Mouse (Mus musculus) thymus, postnatal 10 days (tissue): ENCODE measurements around the gene Efs.
"Not testable (repeated sequence)": the region's sequence is repeated elsewhere in the genome, so short reads cannot be mapped to it uniquely, and the experiment has no call there.

Source experiments
- DNase-seq, 2 experiments: peaks; one replicate each; pipeline ENCODE4 v3.0.0; 2021; ENCODE audit warnings: low spot score in 2 of 2

Gene Efs

DNA sequence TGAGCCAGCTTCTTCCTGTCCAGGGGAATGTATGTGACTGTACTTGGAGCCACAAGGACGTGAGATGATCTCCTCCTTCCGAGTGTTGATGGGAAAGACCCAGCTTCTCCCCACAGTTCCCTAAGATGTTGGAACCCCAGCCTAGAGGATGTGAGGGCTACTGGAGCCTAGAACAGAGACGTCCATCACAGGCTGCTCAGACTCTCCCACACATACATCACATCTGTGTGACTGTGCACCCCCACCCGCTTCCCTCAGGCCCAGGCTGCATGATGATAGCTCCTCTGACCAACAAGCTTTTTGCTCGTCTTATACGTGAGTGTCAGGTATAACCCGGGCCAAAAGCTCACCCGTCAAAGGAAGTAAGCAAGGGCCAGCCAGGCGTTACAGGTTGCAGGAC, 22.9 kb upstream of the Efs start:
- DNase-seq: no peak

DNA sequence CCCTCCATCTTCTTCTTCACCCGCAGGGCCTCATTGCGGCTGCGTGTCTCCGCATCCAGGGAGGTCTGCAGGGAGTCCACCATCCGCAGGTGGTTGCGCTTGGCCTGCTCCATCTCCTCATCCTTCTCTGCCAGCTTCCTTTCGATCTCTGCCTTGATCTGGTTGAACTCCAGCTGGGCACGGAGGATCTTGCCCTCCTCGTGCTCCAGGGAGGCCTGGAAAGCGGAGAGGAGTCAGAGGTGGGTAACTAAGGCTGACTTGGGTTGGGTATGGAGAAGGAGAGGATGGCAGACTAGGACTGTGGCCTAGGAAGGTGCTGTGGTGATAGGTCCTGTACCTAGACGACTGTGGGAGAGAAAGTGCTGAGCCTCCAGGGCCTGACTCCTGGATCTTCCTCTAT, 21.1 kb upstream of the Efs start:
- not testable (repeated sequence) for DNase-seq

DNA sequence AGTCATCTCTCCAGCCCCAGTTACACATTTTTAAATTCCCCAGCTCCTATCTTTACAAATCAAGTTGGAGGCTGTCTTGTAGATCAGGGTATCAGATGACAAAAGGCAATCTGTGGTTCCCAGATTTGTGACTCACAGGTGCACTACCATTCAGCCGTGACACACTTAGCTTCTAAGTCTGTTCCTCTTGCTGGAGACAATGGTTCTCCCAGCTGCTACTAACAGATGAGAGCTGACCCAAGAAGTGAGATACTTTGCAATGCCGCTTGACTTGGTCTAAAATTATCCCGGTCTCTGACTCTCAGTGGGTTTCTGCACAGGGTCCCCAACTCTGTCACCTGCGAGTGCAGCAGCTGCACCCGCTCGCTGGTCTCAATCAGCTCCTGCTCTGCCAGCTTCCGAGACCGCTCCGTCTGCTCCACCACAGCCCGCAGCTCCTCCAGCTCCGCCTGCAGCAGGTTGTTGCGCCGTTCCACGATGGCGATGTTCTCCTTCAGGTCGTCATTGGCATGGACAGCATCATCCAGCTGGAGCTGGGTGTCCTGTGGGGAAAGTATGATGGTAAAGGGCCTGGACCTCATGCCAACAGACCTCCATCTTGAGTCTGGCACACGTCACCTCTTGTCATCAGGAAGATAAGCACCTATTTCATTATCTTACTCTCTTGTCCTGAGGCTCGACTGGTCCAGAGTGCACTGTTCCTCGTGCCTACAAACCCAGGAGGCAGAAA, 20.2 kb upstream of the Efs start:
- DNase-seq: no peak

DNA sequence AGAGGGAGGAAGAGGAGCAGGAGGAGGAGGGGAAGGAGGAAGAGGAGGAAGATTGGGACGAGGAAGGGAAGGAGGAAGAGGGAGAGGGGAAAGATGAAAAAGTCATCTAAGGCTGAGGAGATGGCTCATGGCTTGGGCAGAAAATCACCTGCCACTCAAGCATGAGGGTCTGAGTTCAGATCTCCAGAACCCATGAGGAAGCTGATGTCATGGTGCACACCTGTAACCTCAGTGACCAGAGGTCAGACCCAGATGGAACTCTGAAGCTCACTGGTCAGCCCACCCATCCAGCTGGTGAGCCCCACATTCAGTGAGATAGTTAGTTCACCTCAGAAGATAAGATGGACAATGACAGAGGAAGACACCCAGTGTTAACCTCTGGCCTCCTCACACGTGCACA, 19.0 kb upstream of the Efs start:
- DNase-seq: no peak

DNA sequence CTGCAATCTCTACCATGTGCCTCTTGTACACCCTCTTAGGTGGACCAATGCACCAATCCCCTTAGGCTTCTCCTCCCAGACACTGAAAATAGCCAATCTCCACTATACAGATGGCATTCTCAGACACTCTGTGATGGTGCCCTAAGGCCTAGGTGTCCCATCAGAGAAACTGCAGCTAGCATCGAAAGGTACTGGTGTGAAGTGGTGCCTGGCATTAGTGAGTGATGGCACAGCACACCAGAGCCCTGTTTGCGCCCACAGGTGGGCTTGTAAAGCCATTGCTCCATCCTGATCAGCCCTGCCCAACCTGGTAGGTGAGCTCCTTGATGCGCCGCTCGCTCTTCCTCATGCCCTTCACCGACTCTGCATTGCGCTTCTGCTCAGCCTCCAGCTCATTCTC, 18.0 kb upstream of the Efs start:
- DNase-seq: no peak

DNA sequence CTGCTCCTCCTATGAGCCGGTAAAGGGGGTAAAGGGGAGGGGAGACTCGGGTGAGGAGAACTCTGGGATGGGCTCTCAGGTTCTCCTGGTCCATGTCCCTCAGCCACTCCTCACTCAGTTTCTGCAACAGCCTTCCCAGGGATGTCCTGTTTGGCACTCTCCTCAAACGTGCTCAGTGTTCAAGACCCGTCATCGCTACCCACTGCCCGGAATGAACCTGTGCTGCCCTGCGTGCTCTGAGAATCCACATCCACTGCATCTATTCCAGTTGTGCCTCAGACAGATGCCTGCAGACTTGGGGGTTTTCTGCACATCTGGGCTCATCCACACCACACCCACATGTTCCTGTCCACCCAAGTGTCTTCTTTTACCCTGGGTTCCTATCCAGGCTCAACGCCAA, 16.6 kb upstream of the Efs start:
- no peak for DNase-seq

DNA sequence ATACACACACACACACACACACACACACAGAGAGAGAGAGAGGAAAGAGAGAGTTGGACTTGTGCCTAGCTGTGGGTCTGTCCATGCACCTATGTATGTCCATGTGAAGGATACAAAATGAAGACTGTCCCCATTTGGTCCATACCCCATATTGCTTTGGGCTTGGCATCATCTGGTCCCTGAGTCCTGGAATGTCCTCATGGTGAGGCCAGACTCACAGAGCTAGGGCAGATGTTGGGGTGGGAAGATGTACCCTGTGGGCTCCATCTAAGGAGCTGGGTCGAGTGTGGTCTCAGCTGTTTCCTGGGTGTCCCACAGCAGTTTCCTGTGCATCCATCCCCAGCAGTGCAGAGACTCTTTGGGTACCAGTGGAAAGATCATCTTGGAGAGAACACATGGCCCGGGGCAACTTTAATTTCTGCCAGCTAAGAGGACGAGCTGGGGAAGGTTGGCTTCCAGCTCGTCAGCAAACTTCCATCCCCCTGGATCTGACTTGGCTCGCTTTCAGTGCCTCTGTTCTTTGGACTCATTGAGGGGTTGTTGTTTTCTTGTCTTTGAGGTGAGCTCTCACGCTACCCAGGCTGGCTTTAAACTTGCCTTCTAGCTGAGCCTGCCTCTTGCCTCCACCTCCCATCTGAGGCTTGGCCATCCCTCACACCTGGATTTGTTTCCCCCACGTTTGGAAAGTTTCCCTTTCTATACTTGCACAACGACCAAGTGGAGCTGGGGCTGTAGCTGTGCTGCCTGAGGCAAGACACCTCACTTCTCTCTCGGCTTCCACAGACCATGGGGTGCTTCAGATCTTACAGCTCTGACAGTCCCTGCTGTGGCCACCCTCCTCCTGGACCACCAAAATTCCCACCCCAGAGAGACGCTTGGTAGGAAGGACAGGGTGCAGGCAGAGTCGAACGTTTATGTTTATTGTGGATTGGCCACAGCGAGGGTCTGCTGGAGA, 15.4 kb upstream of the Efs start:
- no peak for DNase-seq

DNA sequence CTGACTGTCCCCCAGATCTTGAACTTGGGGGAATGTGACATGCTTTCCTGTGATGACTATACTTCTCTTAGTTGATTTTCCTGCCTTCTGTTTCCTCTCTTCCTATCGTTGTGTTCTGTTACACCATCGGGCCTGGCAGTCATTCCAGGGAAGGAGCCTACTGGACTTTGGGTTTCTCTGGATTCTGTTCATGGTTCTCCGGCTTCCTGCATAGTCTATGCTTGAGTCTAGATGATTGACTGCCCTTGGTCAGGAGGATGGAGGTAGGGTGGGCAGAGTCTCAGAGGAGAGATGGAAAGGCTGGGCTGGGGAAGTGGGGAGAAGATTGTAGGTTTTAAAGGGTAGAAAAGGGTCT, 14.2 kb upstream of the Efs start:
- DNase-seq: no peak

DNA sequence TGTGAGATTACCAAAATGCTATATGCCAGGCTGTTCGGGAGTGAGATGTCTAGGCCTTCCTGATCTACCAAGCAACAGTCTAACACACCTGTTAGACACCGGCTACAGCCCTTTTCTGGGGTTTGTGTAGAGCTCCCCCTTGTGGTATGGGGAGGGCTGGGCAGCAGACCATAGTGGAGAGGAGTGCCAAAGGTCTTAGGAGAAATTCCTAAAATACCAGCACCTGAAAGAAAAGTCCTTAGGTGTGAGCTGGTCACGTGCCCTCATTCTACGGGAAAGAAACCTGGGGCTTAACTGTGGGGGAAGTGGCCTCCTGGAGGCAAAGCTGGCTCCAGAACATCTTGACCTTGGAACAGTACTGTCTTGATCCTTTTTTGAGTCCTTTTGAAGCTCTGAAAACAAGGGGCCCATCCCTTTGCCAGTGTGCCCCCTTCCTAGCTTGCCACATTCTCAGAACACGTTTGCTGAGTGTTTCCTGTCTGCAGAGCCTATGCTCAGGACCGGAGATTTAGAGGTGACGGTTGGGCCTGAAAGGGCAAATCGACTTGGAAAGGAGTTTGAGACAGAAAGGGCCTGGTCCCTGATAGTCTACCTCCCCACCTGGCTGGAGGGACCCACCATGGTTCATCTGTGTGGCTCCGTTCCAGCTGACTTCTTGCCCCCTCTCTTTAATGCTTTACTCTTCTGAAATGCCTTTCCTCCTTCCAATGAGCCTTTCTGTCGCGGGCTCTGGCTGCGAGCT, 13.7 kb upstream of the Efs start:
- DNase-seq: peak; percentile 42 to 72

DNA sequence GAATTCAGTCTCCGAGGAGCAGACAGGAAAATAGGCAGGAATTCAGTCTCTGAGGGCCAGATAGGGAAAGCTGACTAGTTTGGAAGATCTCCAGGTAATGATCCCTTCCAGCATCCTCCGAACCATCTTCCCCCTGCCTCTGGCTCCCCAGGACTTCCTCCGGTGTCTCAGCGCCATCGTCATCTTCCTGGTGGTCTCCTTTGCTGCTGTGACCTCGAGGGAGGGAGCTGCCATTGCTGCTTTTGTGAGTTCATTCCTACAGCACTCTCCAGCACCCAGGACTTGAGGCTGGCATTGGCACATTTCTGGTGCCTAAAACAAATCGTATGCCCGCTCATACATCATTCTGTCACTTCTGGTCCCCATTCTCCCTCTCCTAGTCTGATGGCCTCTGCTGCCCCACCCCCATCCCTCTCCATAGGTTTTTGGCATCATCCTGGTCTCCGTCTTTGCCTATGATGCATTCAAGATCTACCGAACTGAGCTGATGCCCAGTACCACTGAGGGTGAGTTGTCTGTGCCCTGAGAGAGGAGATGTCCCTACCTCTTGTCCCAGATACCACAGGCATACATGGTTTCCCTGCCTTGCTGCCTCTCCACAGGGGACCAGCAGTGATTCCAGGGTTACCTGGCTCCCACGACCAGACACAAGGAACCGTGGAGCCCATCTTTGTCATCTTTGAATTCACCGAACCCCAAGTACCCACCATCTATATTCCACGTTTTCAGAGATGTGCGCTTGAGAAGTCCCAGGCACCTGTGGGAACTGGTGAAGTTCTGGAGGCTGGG, 12.7 kb upstream of the Efs start:
- DNase-seq: no peak

DNA sequence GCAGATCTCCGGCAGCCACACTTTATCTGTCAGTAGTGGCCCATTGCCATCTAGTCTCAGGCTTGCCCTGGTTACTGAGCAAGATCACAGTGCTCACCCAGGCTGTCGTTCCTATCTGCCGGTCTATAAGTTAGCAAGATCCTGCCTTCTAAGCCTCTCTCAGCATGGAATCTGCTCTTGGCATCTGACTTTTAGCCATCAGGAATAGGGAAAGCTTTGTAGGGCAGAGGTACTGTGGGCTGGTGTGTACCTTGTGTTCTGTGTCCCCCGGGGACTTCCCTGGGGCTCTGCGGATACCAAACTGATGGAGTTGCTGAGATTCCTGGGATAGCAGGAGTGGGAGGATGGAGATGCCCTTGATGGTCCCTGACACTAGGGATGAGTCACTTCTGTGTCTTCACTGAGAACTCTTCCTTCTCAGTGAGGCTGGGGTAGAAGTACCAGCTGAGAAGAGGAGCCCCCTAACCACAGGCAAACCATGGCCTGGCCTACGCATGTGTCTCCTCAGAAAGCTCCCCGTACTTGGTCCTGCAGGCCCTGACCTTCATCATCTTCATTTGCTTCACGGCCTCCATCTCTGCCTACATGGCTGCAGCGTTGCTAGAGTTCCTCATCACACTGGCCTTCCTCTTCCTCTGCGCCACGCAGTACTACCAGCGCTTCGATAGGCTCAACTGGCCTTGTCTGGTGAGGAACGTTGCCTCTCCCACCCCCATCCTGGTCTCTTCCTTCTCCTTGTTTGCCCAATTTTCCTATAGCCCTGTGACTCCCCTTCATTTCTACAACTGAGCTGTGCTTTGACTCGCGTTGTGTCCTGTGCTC, 11.6 kb upstream of the Efs start:
- no peak for DNase-seq

DNA sequence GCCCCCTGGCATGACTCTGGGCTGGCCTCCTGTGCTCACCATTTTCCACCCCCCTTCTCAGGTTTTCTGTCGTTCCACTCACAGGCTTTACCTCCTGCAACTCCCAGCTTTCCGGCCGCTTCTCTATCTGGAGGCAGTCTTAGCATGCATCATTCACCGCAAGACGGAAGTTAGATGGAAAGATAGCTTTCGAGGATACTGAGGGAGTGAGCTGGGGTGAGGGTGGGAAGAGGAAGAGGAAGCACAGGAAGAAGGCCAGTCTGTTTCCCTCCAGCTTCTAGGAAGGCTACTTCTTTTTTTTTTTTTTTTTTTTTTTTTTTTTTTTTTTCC, 10.9 kb upstream of the Efs start:
- DNase-seq: no peak

DNA sequence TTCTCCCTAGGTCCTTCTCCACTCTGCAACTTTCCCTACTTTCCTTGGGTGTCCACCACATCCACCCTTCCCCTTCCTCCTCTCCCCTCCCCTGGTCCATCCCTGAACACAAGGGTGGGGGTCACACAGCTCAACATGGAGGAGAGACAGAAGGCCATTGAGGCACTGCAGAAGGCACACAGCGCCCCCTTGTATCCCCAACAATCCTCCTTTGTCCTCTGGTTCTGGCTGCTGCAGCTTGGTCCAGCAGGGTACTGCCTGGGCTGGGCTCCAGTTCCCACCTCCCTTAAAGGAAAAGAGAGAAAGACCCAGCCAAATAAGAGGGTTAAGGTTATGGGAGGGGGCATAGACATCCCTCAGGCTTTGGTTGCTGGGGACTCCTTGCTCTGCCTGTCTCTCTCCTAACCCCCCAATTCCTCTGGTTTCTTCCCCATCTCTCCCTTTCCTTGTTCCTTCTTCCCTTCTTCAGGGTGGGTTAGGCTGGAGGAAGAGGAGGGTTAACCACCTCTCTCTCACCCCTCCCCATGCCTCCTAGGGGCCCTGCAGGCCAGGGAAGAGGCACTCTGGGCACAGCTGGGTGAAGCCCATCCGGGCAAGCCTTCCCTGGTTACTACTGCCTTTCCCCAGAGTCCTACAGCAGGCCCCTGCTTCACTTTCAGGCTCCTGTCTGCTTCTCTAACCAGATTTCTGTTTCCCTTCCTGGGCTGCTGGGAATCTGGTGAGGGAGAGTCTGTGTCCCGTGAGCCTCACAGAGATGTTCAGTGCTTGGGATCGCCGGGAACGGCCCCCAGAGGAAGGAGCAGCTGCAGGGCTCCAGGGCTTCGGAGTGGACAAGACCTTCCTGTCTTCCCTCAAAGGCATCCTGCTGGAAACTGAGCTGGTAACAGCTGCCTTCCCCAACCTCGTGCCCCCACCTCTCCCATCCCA, 10.2 kb upstream of the Efs start, which contains the start of gene Cmtm5:
TSS of gene Cmtm5 (plus strand) at position 358 of the 927 bp plus-strand sequence.
- no peak for DNase-seq

DNA sequence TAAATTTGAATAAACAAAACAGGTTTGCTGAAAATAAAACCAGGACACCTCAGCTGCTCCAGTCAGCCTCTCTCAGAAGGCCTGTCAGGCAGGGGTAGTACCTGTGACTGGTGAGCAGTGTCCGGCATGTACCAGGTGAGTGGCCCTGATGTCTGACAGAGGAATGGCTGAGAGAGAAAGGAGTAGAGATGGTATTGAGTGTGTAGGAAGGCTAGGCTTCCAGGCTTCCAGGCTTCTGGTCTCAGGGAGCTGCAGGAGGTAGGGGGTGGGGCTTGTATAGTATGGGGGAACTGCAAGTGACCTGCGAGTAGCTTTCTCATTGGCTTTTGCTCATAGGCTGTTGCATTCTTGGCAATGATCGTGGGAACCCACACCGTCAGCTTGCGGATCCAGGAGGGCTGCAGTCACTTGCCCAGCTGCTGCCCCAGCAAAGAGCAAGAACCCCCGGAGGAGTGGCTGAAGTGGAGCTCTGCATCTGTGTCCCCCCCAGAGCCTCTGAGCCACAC, 6.8 kb upstream of the Efs start, which contains the start of gene Il25:
TSS of gene Il25 (plus strand) at position 51 of the 506 bp plus-strand sequence.
- no peak for DNase-seq

DNA sequence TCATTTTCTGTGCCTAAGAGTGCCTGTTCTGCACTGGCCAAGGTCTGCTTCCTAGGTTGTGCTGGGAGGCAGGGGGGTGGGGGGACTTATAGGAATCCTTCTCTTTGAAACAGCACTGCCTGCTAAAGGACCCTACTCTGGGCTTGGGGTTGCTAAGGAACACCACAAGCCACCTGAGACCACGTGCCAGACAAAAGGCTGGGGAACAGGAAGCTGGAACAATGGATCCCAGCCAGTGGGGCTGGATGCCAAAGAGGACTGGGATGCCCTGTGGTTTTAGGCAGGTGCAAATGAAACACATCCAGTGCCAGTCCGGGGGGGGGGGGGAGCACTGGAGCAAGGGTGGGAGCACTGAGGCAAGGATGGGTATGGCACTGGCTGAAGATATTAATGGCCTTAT, 4.5 kb upstream of the Efs start:
- DNase-seq: no peak

DNA sequence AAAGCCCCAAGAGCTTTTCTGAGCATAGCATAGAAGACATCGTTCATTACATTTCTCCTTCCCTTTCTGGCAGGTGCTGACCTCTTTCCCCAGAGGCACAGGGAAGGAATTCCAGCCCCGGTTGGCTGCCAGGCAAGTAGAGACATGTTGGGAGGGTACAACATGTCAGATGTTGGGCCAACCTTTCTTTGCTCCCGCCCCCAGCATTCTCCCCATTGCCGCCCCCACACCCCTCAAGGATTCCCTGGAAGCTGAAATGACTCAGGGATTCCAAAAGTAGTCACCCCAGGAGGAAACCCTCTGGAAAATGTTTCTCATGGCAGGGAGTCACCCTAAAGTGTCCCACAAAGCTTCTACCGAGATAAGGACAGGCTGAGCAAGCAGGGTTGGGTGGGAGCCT, 3.9 kb upstream of the Efs start:
- DNase-seq: no peak

DNA sequence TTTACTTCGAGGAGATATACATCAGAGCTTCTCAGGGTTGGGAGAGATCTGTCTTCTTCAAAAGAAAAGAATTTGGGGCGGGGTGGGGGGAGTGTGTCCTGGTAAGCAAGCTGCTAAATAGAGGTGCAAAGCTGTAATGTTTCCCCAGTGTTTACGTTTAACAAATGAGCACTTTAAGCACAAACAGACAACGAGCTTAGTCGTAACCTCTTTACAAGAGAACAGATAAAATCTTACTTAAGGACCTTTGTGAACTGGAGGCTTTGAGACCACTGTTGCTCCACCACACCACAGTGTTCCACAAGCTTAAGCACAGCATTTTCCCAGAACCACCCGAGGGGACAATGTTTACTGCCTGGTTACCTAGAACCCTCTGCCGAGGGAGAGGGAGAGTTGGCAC, 1.4 kb upstream of the Efs start:
- DNase-seq: no peak

DNA sequence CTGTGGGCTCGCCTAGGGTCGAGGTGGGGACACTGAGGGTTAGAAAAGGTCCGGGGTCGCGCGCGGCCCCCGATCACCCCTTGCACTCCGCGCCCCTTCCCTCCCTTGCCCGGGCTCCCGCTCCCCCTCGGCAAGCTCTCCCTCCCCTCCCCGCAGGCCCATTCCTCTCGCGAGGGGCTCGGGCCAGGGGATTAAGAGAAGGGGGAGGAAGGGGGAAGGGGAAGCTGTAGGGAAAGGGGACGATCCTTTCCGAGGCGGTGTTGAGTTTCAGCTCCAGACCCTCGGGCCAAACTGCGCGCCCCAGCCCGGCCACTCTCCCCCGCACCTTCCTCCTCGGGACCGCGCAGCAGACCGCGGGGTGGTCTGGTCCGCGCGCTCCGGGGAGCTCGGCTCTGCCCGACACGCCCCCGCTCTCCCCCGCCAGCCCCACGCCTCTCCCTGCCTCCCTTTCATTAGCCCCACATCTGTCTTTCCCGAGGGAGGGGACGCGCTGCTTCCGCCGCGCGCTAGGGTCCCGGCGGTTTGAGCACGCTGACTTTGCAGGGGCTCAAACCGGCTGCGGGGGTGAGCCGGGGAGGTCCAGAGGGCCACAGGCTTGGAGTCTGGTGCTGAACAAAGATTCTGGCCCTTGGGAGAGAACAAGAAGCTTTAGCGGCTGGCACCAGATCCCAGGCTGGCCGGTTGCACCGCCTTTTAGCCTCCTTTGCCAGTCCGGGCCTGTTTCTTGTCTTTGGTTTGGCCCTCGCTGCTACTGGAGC, 654 bp upstream of the Efs start:
- no peak for DNase-seq
